Mouse (Mus musculus): ENCODE results near the gene Ttyh1. TPM values are rescaled to one million over a fixed set of nuclear protein-coding genes. Genes with fewer than 3 reads are reported as not detected.

The Ttyh1 gene
- total and polyA plus RNA-seq, 2 experiments: 0.65 to 2.4 TPM

GRCm38 (mm10) chr7:4082804-4083203 is 36.4 kb upstream of the Ttyh1 start:
- peak; percentile 63 for DNase-seq (ENCODE audit: extremely low read depth, low read depth, low spot score)
- WGBS: 1% methylated on average over 2 of the region's 2 CpGs

GRCm38 (mm10) chr7:4084161-4084560 is 35.0 kb upstream of the Ttyh1 start:
- 77% methylated on average over 6 of the region's 6 CpGs for WGBS
- H3K9ac ChIP-seq (ENCODE audit: low read depth, low read length): no peak overlapping the region
- H3K4me3 ChIP-seq (ENCODE audit: insufficient read depth, low read depth, low read length): no peak overlapping the region
- H3K79me2 ChIP-seq (ENCODE audit: control insufficient read depth, insufficient read depth, low read length): no peaks in the 10 kb centered on the region
- TF ChIP-seq POLR2A (IDR thresholded peaks at IDR 0.05; ENCODE audit: extremely low read depth, insufficient read depth, low read length): no peak
- TF ChIP-seq CTCF (IDR thresholded peaks at IDR 0.05; ENCODE audit: low read depth, low read length): no peak
- H3K36me3 ChIP-seq (ENCODE audit: control insufficient read depth, insufficient read depth, low read length): no peaks in the 10 kb centered on the region
- no peak for DNase-seq (ENCODE audit: extremely low read depth, low read depth, low spot score)
- H3K27me3 ChIP-seq (ENCODE audit: control insufficient read depth, insufficient read depth, low read length): no peaks in the 10 kb centered on the region
- H3K27ac ChIP-seq (replicated peaks; ENCODE audit: insufficient read depth, low read depth, low read length): no peak overlapping the region
- no peaks in the 10 kb centered on the region; the same call in 1 of the 2 replicates for H3K4me1 ChIP-seq (ENCODE audit: control insufficient read depth, insufficient read depth, low read length)

More at GRCm38 (mm10) chr7:4082804-4083203, 36.4 kb upstream of the Ttyh1 start:
- TF ChIP-seq CTCF (IDR thresholded peaks at IDR 0.05; ENCODE audit: low read depth, low read length) (no peak), POLR2A (IDR thresholded peaks at IDR 0.05; ENCODE audit: extremely low read depth, insufficient read depth, low read length) (no peak)
- no peaks in the 10 kb centered on the region for H3K27me3 ChIP-seq (ENCODE audit: control insufficient read depth, insufficient read depth, low read length)
- no peaks in the 10 kb centered on the region for H3K36me3 ChIP-seq (ENCODE audit: control insufficient read depth, insufficient read depth, low read length)
- no peak overlapping the region for H3K4me3 ChIP-seq (ENCODE audit: insufficient read depth, low read depth, low read length)
- H3K9ac ChIP-seq (ENCODE audit: low read depth, low read length): peak overlapping the region; percentile 39; the same call in 1 of the 2 replicates
- peak overlapping the region; percentile 21; the same call in 1 of the 2 replicates for H3K27ac ChIP-seq (replicated peaks; ENCODE audit: insufficient read depth, low read depth, low read length)
- H3K79me2 ChIP-seq (ENCODE audit: control insufficient read depth, insufficient read depth, low read length): no peaks in the 10 kb centered on the region
- H3K4me1 ChIP-seq (ENCODE audit: control insufficient read depth, insufficient read depth, low read length): no peaks in the 10 kb centered on the region; the same call in 1 of the 2 replicates

GRCm38 (mm10) chr7:4085562-4085961 is 33.6 kb upstream of the Ttyh1 start:
- no peak for TF ChIP-seq CTCF (IDR thresholded peaks at IDR 0.05; ENCODE audit: low read depth, low read length)
- TF ChIP-seq POLR2A (IDR thresholded peaks at IDR 0.05; ENCODE audit: extremely low read depth, insufficient read depth, low read length): no peak
- Histone ChIP-seq H3K9ac (ENCODE audit: low read depth, low read length) (no peak overlapping the region), H3K27ac (replicated peaks; ENCODE audit: insufficient read depth, low read depth, low read length) (no peak overlapping the region), H3K4me3 (ENCODE audit: insufficient read depth, low read depth, low read length) (no peak overlapping the region), H3K79me2 (ENCODE audit: control insufficient read depth, insufficient read depth, low read length) (no peaks in the 10 kb centered on the region), H3K27me3 (ENCODE audit: control insufficient read depth, insufficient read depth, low read length) (no peaks in the 10 kb centered on the region), H3K4me1 (ENCODE audit: control insufficient read depth, insufficient read depth, low read length) (no peaks in the 10 kb centered on the region; the same call in 1 of the 2 replicates), H3K36me3 (ENCODE audit: control insufficient read depth, insufficient read depth, low read length) (no peaks in the 10 kb centered on the region)
- DNase-seq (ENCODE audit: extremely low read depth, low read depth, low spot score): no peak

- DNase-seq (ENCODE audit: extremely low read depth, low read depth, low spot score): no peak
- no peak overlapping the region for H3K27ac ChIP-seq (replicated peaks; ENCODE audit: insufficient read depth, low read depth, low read length)
- H3K36me3 ChIP-seq (ENCODE audit: control insufficient read depth, insufficient read depth, low read length): no peaks in the 10 kb centered on the region
- no peaks in the 10 kb centered on the region for H3K27me3 ChIP-seq (ENCODE audit: control insufficient read depth, insufficient read depth, low read length)
- H3K4me3 ChIP-seq (ENCODE audit: insufficient read depth, low read depth, low read length): no peak overlapping the region
- TF ChIP-seq POLR2A (IDR thresholded peaks at IDR 0.05; ENCODE audit: extremely low read depth, insufficient read depth, low read length): no peak
- no peak for TF ChIP-seq CTCF (IDR thresholded peaks at IDR 0.05; ENCODE audit: low read depth, low read length)
- H3K9ac ChIP-seq (ENCODE audit: low read depth, low read length): no peak overlapping the region
- H3K4me1 ChIP-seq (ENCODE audit: control insufficient read depth, insufficient read depth, low read length): no peaks in the 10 kb centered on the region; the same call in 1 of the 2 replicates
- 73% methylated on average over 4 of the region's 4 CpGs for WGBS
- no peaks in the 10 kb centered on the region for H3K79me2 ChIP-seq (ENCODE audit: control insufficient read depth, insufficient read depth, low read length)
Measured at GRCm38 (mm10) chr7:4087238-4087895, 31.8 kb upstream of the Ttyh1 start.

GRCm38 (mm10) chr7:4087896-4088480 is 31.2 kb upstream of the Ttyh1 start:
- Histone ChIP-seq H3K36me3 (ENCODE audit: control insufficient read depth, insufficient read depth, low read length) (no peaks in the 10 kb centered on the region), H3K4me1 (ENCODE audit: control insufficient read depth, insufficient read depth, low read length) (no peaks in the 10 kb centered on the region; the same call in 1 of the 2 replicates), H3K79me2 (ENCODE audit: control insufficient read depth, insufficient read depth, low read length) (no peaks in the 10 kb centered on the region), H3K27me3 (ENCODE audit: control insufficient read depth, insufficient read depth, low read length) (no peaks in the 10 kb centered on the region), H3K4me3 (ENCODE audit: insufficient read depth, low read depth, low read length) (no peak overlapping the region), H3K9ac (ENCODE audit: low read depth, low read length) (no peak overlapping the region), H3K27ac (replicated peaks; ENCODE audit: insufficient read depth, low read depth, low read length) (no peak overlapping the region)
- WGBS: 78% methylated on average over 6 of the region's 6 CpGs
- no peak for TF ChIP-seq CTCF (IDR thresholded peaks at IDR 0.05; ENCODE audit: low read depth, low read length)
- no peak for TF ChIP-seq POLR2A (IDR thresholded peaks at IDR 0.05; ENCODE audit: extremely low read depth, insufficient read depth, low read length)
- no peak for DNase-seq (ENCODE audit: extremely low read depth, low read depth, low spot score)

GRCm38 (mm10) chr7:4088679-4089078 is 30.5 kb upstream of the Ttyh1 start:
- Histone ChIP-seq H3K9ac (ENCODE audit: low read depth, low read length) (no peak overlapping the region), H3K79me2 (ENCODE audit: control insufficient read depth, insufficient read depth, low read length) (no peaks in the 10 kb centered on the region), H3K27ac (replicated peaks; ENCODE audit: insufficient read depth, low read depth, low read length) (no peak overlapping the region), H3K4me1 (ENCODE audit: control insufficient read depth, insufficient read depth, low read length) (no peaks in the 10 kb centered on the region), H3K4me3 (ENCODE audit: insufficient read depth, low read depth, low read length) (no peak overlapping the region), H3K36me3 (ENCODE audit: control insufficient read depth, insufficient read depth, low read length) (no peaks in the 10 kb centered on the region), H3K27me3 (ENCODE audit: control insufficient read depth, insufficient read depth, low read length) (no peaks in the 10 kb centered on the region)
- 72% methylated on average over 2 of the region's 2 CpGs for WGBS
- DNase-seq (ENCODE audit: extremely low read depth, low read depth, low spot score): no peak
- no peak for TF ChIP-seq CTCF (IDR thresholded peaks at IDR 0.05; ENCODE audit: low read depth, low read length)
- no peak for TF ChIP-seq POLR2A (IDR thresholded peaks at IDR 0.05; ENCODE audit: extremely low read depth, insufficient read depth, low read length)

Measured in liver, adult 2 months (tissue).